Mouse (Mus musculus) frontal cortex, adult 2 months (tissue): ENCODE measurements around the gene Lrch3. TPM values are rescaled to one million over a fixed set of nuclear protein-coding genes. Genes with fewer than 3 reads are reported as not detected.
A peak's percentile ranks its signal among the peaks of the same experiment; 100 is the strongest.
"Not testable (repeated sequence)": the region's sequence is repeated elsewhere in the genome, so short reads cannot be mapped to it uniquely, and the experiment has no call there.

Experiments
- DNase-seq, 2 experiments: peaks; one replicate each; pipeline ENCODE4 v3.0.0; 2022; ENCODE audit warnings: low spot score in 1 of 2; ENCODE audit errors: extremely low spot score in 1 of 2
- polyA plus RNA-seq: library from polyadenylated mRNA; depleted of rRNA; stranded (reverse); fragments of >200 nt; gene quantifications from 2 replicates; pipeline ENCODE4 v1.2.3, GENCODE M21; 2012; rRNA removed

Gene Lrch3
- polyA plus RNA-seq: 39.7 and 40.4 TPM in 2 replicates

DNA sequence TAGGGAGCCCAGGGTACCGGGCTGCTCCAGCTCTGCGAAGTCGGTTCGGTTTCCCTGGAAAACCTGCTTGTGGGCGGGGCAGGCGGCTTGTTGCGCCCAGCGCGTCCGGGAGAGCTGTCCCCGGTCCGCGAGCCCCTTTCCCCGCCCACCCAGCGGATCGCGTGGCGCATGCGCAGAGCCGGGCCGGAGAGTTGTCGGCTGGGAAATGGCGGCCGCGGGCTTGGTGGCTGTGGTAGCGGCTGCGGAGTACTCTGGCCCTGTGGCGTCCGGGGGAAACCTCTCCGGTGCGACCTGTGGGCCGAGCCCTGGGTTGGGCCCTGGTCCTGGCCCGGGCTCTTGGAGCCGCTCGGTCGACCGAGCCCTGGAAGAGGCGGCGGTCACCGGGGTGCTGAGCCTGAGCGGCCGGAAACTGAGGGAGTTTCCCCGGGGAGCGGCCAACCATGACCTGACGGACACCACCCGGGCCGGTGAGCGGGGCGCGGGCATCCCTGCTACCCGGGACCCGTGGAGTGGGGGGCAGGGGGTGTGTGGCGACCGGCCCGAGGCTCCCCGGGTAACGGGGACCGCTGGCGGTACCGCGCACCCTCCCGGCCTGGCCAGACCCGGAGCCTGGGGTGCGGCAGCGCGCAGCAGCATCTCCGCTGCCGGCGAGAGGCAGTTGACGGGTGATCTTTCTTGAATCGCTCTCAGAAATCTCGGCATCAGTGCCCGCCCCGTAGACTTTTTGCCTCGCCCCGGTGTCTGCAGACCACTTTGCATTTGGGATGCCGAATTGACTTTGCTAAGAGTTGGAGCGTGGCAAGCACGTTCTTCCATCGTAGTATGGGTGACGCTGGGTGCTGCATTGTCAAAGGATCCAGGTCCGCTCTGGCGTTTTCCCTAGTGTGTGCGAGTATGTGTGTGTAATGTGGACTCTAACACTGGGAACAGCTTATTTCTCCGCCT, at the start of gene Lrch3:
Lrch3 (plus strand) TSS at position 164 of the 945 bp plus-strand sequence.
- peak; percentile 62 to 93 for DNase-seq

DNA sequence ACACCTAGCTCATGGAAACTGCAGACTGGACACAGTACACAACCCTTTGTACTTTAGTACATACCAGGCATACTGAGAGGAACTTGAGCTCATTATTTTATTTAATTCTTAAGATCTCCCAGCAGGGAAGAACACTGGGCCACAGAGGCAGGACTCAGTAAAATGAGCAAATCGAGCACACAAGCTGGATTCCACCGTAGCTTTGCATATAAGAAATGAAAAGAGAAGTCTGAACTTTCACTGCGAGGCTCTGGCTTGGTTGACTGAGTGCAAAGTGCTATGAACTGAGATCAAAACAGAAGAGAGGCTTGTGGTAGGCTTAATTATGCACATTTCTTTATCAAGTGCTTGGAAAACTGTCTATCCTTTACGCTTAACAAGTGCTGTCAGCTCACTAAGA, 48.5 kb upstream of the Lrch3 start:
- DNase-seq: no peak

- no peak for DNase-seq
Observed at GRCm38 (mm10) chr16:32866713-32867112, 47.2 kb upstream of the Lrch3 start.

GRCm38 (mm10) chr16:32867919-32868552, 45.9 kb upstream of the Lrch3 start:
- DNase-seq: peak; percentile 90 to 96

- DNase-seq: no peak
Observed at GRCm38 (mm10) chr16:32870231-32870630, 43.7 kb upstream of the Lrch3 start.

- no peak for DNase-seq
Observed at GRCm38 (mm10) chr16:32873366-32873765, 40.5 kb upstream of the Lrch3 start.

DNA sequence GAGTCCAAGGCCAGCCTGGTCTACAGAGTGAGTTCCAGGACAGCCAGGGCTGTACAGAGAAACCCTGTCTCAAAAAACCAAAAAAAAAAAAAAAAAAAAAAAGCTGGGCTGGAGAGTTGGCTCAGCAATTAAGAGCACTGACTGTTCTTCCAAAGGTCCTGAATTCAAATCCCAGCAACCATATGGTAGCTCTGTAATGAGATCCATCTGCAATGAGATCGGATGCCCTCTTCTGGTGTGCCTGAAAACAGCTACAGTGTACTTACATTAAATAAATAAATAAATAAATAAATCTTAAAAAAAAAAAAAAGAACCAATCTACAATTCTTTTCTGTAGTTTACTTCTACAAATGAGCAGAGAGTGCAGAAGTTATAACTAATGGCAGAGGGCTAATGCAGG, 38.6 kb upstream of the Lrch3 start:
- DNase-seq: not testable (repeated sequence)

GRCm38 (mm10) chr16:32875847-32876246, 38.1 kb upstream of the Lrch3 start:
- no peak for DNase-seq

- DNase-seq: no peak
Observed at GRCm38 (mm10) chr16:32876831-32877230, 37.1 kb upstream of the Lrch3 start.

GRCm38 (mm10) chr16:32877343-32878156, 36.4 kb upstream of the Lrch3 start, which contains the start of the genes Fyttd1 and Rubcn:
Gene Fyttd1, plus strand, starts transcription at chr16:32877500.
Gene Rubcn, minus strand, starts transcription at chr16:32877766.
- DNase-seq: peak; percentile 91 to 97

DNA sequence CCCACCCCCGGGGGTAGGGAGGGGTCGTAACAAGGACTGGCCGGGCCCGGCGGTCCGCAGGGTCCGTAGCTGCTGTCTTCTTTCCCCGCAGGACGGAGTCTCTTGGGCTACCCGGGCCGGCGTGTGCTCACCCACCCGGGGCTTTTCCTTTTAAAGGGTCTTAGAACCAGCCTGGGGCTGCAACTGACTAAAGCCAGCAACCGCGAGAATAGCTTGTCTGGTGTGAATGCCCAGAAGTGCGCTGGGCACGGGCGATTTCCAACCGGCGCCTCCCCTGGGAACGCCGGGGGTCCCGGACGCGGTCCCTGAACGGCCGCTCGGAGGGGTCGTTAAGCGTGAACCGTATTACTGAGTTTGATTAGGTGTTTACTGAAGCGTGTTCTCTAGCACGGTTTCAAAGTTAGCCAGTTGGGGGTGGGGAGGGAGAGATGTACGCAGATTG, 35.7 kb upstream of the Lrch3 start:
- no peak for DNase-seq

DNA sequence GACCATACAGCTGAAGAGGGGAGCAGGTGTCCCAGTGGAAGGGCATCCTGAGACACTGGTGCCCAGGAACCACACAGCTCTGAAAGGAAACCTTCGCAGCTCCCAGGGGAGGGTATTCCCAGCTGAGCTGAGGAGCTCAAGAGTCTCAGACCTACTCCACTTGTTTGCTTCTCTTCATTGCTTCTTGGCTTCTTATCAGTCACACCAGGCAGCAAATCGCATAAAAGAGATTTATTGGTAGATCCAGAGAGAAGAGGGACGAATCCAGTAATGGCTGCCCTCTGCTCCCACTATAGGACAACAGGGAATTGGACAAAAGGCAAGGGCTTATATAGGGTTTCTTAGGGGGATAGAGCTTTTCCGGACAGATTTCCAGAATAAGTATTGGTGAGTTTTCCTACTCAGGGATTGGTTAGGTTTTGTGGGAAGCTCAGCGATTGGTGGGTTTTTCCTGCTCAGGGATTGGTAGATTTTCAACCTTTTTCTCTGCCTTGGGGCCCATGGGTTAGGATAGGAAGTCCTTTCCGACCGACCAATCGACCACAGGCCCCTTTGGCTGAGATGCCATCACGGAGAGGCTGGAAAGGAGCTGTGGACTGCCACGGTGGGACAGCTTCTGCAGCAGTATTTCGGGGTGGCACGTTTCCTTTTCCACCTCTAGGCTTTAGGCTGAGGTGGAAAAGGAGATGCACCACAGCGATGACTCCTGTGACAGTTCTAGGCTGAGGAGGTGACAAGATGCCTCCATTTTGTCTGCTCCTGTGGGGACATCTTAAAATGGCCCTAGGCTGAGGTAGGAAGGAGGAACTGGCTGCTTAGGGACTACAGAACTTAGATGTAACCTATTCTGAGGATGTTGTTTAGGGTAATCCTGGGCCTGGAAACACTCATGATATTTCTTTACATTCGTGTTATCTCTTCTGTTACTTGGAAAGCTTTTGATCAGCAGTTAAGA, 34.7 kb upstream of the Lrch3 start:
- no peak for DNase-seq

GRCm38 (mm10) chr16:32881538-32881937, 32.4 kb upstream of the Lrch3 start:
- DNase-seq: no peak

DNA sequence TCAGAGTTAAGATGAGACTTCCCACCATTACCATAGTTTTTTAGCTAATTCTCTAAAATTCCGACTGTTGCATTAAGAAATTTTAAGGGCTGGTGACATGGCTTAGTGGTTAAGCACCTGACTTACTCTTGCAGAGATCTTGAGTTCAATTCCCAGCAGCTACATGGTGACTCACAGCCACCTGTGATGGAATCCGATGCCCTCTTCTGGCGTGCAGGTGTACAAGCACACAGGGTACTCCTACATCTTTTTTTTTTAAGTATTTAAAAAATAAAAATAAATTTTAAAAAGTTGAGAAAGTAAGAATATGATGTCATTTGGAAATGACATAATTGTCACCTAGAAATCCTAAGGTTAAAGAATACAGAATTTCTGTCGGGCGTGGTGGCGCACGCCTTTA, 25.9 kb upstream of the Lrch3 start:
- no peak for DNase-seq

DNA sequence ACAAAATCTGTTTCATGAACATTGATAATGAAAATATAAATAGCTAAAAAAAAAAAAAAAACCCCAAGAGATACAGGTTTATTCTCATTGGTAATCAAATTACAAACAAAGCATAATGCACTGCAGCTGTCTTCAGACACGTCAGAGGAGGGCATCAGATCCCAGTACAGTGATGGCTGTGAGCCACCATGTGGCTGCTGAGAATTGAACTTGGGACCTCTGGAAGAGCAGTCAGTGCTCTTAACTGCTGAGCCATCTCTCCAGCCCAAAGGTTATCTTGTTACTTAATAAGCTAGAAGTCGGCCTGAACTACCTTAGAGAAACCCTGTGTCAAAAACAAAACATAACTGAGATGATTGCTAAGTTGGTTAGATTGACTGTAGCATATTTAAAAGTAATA, 24.0 kb upstream of the Lrch3 start:
- no peak for DNase-seq

DNA sequence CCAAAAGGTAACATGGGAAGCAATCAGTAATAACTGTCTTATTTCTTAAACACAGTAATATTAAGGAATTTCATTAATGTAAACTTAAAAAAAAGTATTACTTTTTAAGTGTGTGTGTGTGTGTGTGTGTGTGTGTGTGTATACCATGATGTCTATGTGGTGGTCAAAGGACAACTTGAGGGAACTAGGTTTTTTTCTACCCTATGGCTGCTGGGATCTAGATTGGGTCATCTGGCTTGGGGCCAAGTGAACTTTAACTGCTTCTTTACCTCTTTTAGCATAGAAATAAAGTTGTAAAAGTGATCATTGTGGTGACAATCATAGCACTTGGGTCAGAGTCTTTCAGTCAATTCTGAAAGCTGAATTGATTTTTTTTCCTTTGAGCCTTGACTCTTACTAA, 17.8 kb upstream of the Lrch3 start:
- no peak for DNase-seq

GRCm38 (mm10) chr16:32901360-32902050, 12.4 kb upstream of the Lrch3 start:
- DNase-seq: no peak

GRCm38 (mm10) chr16:32902051-32902428, 11.9 kb upstream of the Lrch3 start:
- DNase-seq: no peak

GRCm38 (mm10) chr16:32906186-32906585, 7.7 kb upstream of the Lrch3 start:
- DNase-seq: no peak
